Mouse (Mus musculus): ENCODE measurements around the gene Rfc2. TPM values are rescaled to one million over a fixed set of nuclear protein-coding genes. Genes with fewer than 3 reads are reported as not detected.

The Rfc2 gene
- polyA plus RNA-seq, 1 experiment: 6.8 TPM

DNA sequence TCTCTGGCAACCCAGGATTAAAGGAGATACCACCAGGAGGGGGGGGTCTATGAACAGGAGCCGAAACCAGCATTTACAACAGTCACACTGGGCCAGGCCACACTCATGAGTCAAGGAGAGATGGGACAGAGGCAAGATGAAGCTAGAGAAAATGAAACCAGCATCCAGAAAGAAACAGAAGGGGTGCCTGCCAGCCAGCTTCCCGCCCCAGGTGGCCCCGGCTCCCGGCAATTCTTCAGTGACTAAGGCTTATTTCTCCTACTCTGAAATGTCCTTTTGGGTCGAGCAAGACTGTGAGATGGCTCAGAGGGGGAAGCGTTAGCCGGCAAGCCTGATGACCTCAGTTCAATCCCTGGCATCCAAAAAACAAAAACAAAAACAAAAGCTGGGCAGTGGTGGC lies 34.4 kb upstream of the Rfc2 start:
- Histone ChIP-seq H3K9me3 (ENCODE audit: control insufficient read depth, low read length) (no peaks in the 10 kb centered on the region), H3K4me1 (ENCODE audit: control insufficient read depth) (peaks cover 13% of the 10 kb centered on the region), H3K4me3 (replicated peaks) (no peak overlapping the region), H3K27me3 (ENCODE audit: control insufficient read depth) (peaks cover 13% of the 10 kb centered on the region), H3K36me3 (ENCODE audit: control insufficient read depth) (no peaks in the 10 kb centered on the region)
- no peak for TF ChIP-seq GATA1 (IDR thresholded peaks at IDR 0.05; ENCODE audit: low read length)

- Histone ChIP-seq H3K36me3 (ENCODE audit: control insufficient read depth) (no peaks in the 10 kb centered on the region), H3K9me3 (ENCODE audit: control insufficient read depth, low read length) (no peaks in the 10 kb centered on the region), H3K4me1 (ENCODE audit: control insufficient read depth) (peaks cover 19% of the 10 kb centered on the region), H3K4me3 (replicated peaks) (no peak overlapping the region), H3K27me3 (ENCODE audit: control insufficient read depth) (peaks cover 21% of the 10 kb centered on the region)
- TF ChIP-seq TAL1 (IDR thresholded peaks at IDR 0.05; ENCODE audit: low read length): no peak
- TF ChIP-seq GATA1 (IDR thresholded peaks at IDR 0.05; ENCODE audit: low read length): no peak
Observed at GRCm38 (mm10) chr5:134548306-134548705, 32.9 kb upstream of the Rfc2 start.

GRCm38 (mm10) chr5:134549640-134550168 lies 31.5 kb upstream of the Rfc2 start:
- H3K9me3 ChIP-seq (ENCODE audit: control insufficient read depth, low read length): no peaks in the 10 kb centered on the region
- H3K27me3 ChIP-seq (ENCODE audit: control insufficient read depth): peaks cover 23% of the 10 kb centered on the region
- H3K4me1 ChIP-seq (ENCODE audit: control insufficient read depth): peaks cover 19% of the 10 kb centered on the region
- H3K4me3 ChIP-seq (replicated peaks): no peak overlapping the region
- no peak for TF ChIP-seq TAL1 (IDR thresholded peaks at IDR 0.05; ENCODE audit: low read length)
- no peak for TF ChIP-seq GATA1 (IDR thresholded peaks at IDR 0.05; ENCODE audit: low read length)
- no peaks in the 10 kb centered on the region for H3K36me3 ChIP-seq (ENCODE audit: control insufficient read depth)

GRCm38 (mm10) chr5:134550836-134551232 lies 30.3 kb upstream of the Rfc2 start:
- Histone ChIP-seq H3K27me3 (ENCODE audit: control insufficient read depth) (peaks cover 27% of the 10 kb centered on the region), H3K4me3 (replicated peaks) (peak overlapping the region; percentile 64), H3K4me1 (ENCODE audit: control insufficient read depth) (peaks cover 21% of the 10 kb centered on the region), H3K9me3 (ENCODE audit: control insufficient read depth, low read length) (no peaks in the 10 kb centered on the region), H3K36me3 (ENCODE audit: control insufficient read depth) (no peaks in the 10 kb centered on the region)
- no peak for TF ChIP-seq GATA1 (IDR thresholded peaks at IDR 0.05; ENCODE audit: low read length)
- TF ChIP-seq TAL1 (IDR thresholded peaks at IDR 0.05; ENCODE audit: low read length): no peak

DNA sequence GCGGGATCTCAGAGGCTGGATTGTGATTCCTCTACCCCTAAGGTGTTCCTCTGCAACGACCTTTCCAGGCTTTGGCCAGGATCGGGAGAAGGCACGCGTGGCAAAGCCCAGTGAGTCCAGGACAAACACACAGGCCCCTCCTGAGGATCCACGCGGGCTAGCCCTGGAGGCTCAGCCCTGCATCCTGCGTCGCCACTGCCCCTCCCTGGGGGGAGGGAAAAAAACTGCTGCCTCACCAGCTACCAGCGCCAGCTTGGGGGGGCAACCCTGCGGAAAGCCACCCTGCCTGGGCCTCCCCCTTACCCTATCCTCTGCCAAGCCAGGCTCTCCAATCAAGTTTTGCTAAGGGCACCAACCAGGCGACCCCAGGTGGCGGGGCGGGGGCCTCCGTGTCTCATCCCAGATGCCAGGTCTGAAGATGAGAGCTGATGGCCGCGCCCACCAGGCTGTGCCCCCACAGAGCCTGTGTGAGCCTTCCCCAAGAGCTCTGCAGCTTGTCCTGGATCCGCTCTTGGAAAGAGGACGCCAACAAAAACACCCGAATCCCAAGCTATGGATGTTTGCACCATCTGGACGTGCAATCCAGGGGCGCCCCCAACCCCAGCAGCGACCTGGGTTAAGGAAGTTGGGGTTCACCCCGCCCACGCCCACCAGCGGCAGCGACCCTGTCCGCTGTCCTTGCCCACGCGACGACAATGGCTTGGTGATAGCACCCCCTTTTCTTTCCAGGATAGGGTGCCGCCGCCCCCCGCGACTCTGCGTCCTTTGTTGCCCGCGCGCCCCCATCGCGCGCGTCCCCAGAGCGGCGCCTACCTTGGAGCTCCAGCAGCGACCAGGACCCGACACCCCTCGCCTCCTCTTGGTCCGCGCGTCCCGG lies 29.7 kb upstream of the Rfc2 start:
- Histone ChIP-seq H3K9me3 (ENCODE audit: control insufficient read depth, low read length) (no peaks in the 10 kb centered on the region), H3K27me3 (ENCODE audit: control insufficient read depth) (peaks cover 27% of the 10 kb centered on the region), H3K4me1 (ENCODE audit: control insufficient read depth) (peaks cover 21% of the 10 kb centered on the region), H3K36me3 (ENCODE audit: control insufficient read depth) (no peaks in the 10 kb centered on the region), H3K4me3 (replicated peaks) (peak overlapping the region; percentile 64)
- TF ChIP-seq GATA1 (IDR thresholded peaks at IDR 0.05; ENCODE audit: low read length): no peak

DNA sequence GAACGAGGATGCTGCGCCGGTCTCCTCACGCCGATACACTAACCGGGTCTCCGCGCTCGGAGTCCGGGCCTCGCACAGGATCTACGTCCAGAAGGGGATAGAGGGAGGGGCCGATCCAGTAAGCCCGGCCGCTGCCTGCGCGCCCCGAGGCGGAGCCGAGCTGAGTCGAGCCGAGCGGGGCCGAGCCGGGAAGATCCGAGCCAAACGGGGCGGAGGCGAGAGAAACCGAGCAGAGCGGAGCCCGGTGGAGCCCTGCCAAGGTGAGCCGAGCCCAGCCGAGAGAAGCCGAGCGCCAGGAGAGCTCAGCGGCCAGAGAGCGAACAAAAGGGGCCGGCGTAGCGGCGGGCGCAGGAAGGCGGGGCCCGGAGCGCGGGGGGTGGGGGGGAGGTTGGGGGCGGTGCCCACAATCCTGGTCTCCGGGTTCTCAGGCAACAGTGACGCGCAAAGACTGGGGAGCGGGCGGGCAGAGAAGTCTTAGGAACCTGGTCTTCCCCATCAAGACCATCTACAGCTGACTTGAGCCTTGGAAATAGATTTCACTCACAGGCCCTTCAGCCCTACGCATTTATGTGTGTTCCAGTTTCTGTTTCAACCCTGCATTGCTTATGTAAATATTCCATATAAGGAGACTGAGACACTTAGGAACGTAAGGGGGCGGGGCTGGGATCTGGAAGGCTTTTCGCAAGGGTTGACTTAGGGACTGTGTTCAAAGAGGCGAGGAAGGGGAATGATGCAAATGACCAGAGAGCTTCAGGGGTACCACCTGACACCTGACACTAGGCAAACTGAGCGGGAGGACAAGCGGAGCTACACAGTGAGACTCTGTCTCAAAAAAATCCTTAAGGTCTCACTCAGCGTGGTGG lies 28.8 kb upstream of the Rfc2 start, which contains the start of gene Clip2:
Gene Clip2, minus strand, starts transcription at position 325 of the 863 bp plus-strand sequence.
- H3K4me1 ChIP-seq (ENCODE audit: control insufficient read depth): peaks cover 21% of the 10 kb centered on the region
- no peak for TF ChIP-seq GATA1 (IDR thresholded peaks at IDR 0.05; ENCODE audit: low read length)
- no peak for TF ChIP-seq TAL1 (IDR thresholded peaks at IDR 0.05; ENCODE audit: low read length)
- no peaks in the 10 kb centered on the region for H3K9me3 ChIP-seq (ENCODE audit: control insufficient read depth, low read length)
- no peaks in the 10 kb centered on the region for H3K36me3 ChIP-seq (ENCODE audit: control insufficient read depth)
- peak within 1 kb of the TSS; percentile 64 for H3K4me3 ChIP-seq (replicated peaks)
- H3K27me3 ChIP-seq (ENCODE audit: control insufficient read depth): peaks cover 27% of the 10 kb centered on the region

DNA sequence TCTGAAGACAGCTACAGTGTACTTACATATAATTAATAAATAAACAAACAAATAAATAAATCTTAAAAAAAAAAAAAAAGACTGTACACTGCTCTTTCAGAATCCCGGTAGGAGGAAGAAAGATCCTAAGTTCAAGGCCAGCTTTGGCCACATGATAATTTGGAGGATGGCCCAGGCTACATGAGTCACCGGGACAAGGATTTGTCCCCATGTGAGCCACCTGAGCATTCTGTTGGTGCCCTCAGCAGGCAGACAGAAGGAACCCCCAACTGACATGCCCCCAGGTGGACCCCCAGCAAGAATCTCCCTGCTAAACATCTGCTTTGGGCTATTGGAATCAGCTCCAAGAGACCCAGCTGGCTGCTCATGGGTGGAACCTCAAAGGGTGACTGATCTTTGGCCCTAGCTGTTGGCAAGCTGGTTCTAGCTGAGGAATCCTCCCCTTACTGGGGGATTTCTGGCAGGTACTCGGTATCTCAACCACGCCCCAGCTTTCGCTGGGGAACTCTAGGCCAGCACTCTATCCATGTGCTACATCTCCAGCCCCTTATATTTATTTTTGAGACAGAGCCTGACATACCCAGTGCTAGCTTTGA lies 27.1 kb upstream of the Rfc2 start:
- Histone ChIP-seq H3K4me1 (ENCODE audit: control insufficient read depth) (peaks cover 18% of the 10 kb centered on the region), H3K9me3 (ENCODE audit: control insufficient read depth, low read length) (no peaks in the 10 kb centered on the region), H3K27me3 (ENCODE audit: control insufficient read depth) (peaks cover 29% of the 10 kb centered on the region), H3K36me3 (ENCODE audit: control insufficient read depth) (no peaks in the 10 kb centered on the region), H3K4me3 (replicated peaks) (no peak overlapping the region)
- TF ChIP-seq GATA1 (IDR thresholded peaks at IDR 0.05; ENCODE audit: low read length): no peak
- no peak for TF ChIP-seq TAL1 (IDR thresholded peaks at IDR 0.05; ENCODE audit: low read length)

DNA sequence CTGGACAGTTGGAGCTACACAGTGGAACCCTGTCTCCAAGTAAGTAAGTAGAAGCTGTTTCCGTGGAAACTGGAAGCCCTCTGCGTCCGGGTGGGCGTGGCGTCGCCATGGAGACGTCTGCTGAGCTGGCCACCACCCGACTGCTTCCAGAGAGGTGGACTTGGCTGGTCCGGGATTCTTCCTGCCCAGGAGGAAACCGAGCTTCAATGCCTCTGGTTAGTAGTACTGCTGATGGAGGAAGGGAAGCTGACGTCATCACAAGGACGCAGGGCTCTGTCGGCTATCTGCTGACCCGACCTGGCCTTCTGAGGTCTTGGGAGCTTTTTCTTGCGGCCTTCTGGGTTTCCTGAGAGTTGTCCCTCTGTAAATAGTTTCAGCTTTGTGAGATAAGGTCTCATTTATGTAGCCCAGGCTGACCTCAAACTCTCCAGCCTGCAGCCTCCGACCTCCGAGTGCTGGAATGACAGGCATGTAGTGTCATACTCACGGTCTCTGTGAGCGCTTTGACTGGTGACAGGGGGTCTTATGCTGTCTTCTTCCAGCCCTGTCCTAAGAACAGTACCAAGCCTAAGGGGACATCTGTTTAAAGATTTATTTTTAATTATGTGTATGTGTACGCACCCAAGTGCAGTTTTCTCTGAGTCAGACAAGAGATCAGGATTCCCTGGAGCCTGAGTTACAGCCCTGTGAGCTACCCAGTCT lies 25.6 kb upstream of the Rfc2 start:
- Histone ChIP-seq H3K4me1 (ENCODE audit: control insufficient read depth) (peaks cover 18% of the 10 kb centered on the region), H3K4me3 (replicated peaks) (no peak overlapping the region), H3K36me3 (ENCODE audit: control insufficient read depth) (no peaks in the 10 kb centered on the region), H3K27me3 (ENCODE audit: control insufficient read depth) (peaks cover 28% of the 10 kb centered on the region), H3K9me3 (ENCODE audit: control insufficient read depth, low read length) (no peaks in the 10 kb centered on the region)
- no peak for TF ChIP-seq GATA1 (IDR thresholded peaks at IDR 0.05; ENCODE audit: low read length)
- no peak for TF ChIP-seq TAL1 (IDR thresholded peaks at IDR 0.05; ENCODE audit: low read length)

All from erythroblast, embryonic 14.5 days (primary cell).